Mouse (Mus musculus): Measurements from ENCODE around the gene Vstm2b.
A peak's percentile ranks its signal among the peaks of the same experiment; 100 is the strongest.

Vstm2b gene

DNA sequence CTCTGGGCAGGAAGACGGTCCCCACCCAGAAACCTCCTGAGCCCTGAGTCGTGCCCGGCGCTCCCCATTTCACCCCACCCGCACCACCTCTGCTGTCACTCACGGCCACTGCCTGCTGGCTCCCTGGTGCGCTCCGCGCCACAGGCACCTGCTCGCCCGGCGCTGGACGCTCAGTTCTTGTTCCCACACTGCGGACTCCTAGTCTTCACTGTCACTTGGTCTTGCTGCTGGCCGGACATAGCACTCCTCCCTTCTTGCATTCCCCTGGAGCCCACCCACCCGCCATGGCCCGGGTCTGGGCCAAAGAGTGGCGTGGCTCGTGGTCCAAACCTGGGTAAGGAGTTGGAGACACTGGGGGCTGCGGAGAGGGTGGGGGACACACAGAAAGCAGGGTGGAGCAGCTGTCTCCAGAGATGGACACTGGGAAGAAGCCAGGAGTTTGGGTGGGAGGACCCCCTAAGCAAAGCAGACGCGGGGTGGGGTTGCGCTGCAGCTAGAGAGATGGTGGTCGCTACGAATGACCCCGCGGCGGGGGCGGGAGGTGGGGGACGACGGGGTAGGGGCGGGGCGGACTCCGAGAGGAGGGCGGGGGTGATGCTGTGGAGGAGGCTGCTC, at the start of gene Vstm2b:
Vstm2b (plus strand) TSS at position 233 of the 615 bp plus-strand sequence.
- no peak for DNase-seq (ENCODE audit: low spot score in 2 of 2)

GRCm38 (mm10) chr7:40856088-40856625, 42.0 kb upstream of the Vstm2b start:
- no peak for DNase-seq (ENCODE audit: low spot score in 2 of 2)

DNA sequence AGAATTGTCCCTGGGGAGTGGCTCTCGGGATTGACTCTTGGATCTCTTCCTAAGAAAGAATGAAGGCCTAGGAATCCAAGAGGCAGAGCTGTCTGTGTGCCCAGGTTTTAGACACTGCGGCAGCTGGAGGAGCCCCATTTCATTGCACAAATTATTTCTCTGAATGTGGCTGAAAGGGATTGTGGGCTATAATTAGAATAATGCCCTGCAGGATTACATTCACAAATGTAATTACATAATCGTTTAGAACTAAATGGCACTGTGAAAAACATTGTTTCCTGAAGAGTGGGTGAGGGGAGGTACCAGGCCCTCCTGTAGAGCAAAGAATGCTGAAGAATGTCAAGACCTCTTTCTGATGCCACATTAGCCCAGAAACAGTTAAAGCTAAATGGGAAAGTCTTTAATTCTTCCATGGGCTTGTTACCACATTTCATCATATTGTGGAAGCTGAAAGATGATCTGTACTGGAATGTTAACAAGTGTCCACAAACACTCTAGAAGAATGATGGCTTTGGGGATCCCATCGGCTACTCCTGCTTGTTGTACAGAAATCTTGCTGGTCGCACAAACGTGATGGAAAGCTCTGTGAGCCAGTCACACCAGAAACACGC, 24.6 kb upstream of the Vstm2b start:
- no peak for DNase-seq (ENCODE audit: low spot score in 2 of 2)

- no peak for DNase-seq (ENCODE audit: low spot score in 2 of 2)
These were observed 13.2 kb upstream of the Vstm2b start for GRCm38 (mm10) chr7:40884855-40885489.

GRCm38 (mm10) chr7:40888358-40888757, 9.8 kb upstream of the Vstm2b start:
- no peak for DNase-seq (ENCODE audit: low spot score in 2 of 2)

- DNase-seq (ENCODE audit: low spot score in 2 of 2) = no peak
These were observed 1.2 kb upstream of the Vstm2b start for GRCm38 (mm10) chr7:40896964-40897363.

- peak in 1 of 2 experiments; percentile 18 for DNase-seq (ENCODE audit: low spot score in 2 of 2)
These were observed 715 bp downstream of the Vstm2b start for GRCm38 (mm10) chr7:40898711-40899375.

GRCm38 (mm10) chr7:40899376-40900265, 1.5 kb downstream of the Vstm2b start:
- no peak for DNase-seq (ENCODE audit: low spot score in 2 of 2)

DNA sequence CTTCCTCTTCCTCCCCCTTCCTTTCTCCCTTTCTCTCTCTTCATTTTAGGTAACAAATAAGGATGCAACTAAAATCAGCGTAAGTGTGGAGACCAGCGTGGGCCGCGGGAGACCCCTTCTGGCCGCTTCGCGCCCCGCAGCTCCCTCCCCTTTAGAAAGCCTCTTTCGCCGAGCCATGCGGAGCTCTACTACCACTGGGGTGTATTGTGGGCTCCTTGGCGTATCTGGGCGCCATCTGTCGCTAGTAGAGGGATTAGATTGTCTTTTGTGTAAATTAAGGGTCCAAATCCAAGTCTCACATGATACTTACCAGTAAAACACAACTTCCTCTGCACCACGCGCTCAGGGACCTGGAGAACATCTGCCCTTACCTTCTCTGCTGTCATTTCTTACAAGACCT, 3.1 kb downstream of the Vstm2b start:
- DNase-seq (ENCODE audit: low spot score in 2 of 2) = peak; percentile 47 to 70

DNA sequence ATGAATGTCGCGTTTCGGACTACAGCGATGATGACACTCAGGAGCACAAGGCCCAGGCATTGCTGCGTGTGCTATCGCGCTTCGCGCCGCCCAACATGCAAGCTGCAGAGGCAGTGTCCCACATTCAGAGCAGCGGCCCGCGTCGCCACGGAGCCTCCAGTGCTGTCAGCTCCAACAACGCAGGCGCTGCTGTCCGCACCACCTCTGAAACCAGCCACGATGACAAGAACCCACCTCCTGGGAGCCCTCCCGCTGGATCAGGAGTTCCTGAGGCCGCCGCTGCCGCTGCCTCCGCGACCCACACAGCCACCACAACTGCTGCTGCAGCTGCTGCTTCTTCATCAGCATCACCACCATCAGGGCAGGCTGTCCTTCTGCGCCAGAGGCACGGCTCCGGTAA, 4.4 kb downstream of the Vstm2b start:
- no peak for DNase-seq (ENCODE audit: low spot score in 2 of 2)

DNA sequence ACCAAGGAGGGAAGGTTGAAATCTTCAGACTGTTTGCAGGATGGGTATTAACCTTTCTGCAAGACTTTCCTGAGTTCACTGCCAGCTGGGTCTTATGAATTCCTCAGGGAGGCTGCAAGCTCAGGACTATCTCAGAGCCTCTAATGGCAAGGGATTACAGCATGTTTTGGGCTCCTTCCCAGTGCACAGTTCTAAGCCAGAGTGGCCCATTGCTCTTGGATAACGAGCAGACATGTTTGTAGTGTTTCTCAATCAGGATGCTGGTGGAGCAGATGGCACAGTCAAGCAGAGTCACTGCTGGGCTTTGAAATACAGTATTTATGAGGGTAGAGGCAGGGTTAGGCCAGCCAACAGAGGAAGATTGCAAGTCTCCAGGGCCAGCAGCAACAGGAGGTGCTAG, 8.4 kb downstream of the Vstm2b start:
- no peak for DNase-seq (ENCODE audit: low spot score in 2 of 2)

GRCm38 (mm10) chr7:40916761-40917160, 18.6 kb downstream of the Vstm2b start:
- DNase-seq (ENCODE audit: low spot score in 2 of 2) = no peak

DNA sequence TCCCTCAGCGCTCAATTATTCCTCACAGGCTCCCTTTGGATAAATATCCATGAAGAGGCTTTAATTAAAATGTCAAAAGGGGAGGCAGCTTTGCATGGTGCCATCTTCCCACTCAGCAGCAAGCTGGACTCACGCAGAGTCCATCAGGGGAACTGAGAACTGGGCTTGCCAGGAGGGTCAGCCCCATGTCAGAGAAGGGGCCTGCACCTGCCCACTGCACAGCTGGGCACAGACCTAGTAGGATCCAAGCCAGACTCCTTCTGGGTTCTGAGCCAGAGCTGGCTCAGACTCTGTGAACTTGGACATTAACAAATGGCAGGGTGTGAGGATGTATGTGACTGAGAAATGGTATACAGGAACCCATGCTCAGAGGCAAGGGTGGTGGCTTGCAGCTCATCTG, 22.0 kb downstream of the Vstm2b start:
- DNase-seq (ENCODE audit: low spot score in 2 of 2) = no peak

- DNase-seq (ENCODE audit: low spot score in 2 of 2) = no peak
These were observed 23.2 kb downstream of the Vstm2b start for GRCm38 (mm10) chr7:40921281-40921680.

DNA sequence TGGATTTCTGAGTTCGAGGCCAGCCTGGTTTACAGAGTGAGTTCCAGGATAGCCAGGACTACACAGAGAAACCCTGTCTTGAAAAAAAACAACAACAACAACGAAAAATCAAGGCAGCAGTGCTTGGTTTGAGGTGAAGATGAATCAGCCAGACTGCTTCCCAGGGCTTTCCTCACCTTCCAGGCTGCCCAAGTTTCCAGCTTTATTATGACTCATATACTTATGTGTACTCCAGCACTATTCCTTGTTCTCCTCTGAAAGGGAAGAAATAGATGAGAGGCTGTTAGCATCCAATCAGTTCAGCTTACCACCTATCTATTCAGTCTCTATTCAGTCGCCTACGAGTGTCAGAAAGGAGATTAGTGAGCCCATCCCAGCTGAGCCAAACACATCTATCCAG, 24.7 kb downstream of the Vstm2b start:
- DNase-seq (ENCODE audit: low spot score in 2 of 2) = no peak

- no peak for DNase-seq (ENCODE audit: low spot score in 2 of 2)
These were observed 30.3 kb downstream of the Vstm2b start for GRCm38 (mm10) chr7:40928391-40928790.

- no peak for DNase-seq (ENCODE audit: low spot score in 2 of 2)
These were observed 38.6 kb downstream of the Vstm2b start for GRCm38 (mm10) chr7:40936617-40937212.

- DNase-seq (ENCODE audit: low spot score in 2 of 2) = no peak
These were observed 41.2 kb downstream of the Vstm2b start for GRCm38 (mm10) chr7:40939371-40939770.

DNA sequence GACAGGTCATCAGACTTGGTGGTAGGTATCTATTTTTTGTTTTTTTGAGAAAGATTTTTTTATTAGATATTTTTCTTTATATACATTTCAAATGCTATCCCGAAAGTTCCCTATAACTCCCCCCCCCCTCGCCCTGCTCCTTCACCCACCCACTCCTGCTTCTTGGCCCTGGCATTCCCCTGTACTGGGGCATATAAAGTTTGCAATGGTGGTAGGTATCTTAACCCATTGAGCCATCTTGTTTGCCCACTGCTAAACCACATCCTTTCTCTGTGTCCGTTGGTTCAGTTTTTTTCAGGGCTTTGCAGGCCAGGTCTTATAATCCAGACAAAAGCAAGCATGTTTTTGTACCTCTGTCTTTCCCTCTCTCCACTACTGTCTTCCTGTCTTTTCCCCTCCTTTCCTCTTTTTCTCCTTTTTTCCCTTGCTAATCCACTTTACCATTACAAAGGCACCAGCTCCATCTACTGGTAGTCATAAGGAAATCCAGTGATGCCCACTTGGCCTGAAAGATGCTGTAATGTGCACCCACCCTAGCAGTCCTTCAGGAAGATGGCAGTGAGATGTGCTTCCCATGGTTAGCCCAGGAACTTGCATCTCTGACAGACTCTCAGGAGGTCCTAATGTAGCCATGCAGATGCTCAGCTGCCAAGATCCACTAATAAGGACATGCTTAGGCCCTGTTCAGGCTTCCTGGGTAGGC, 44.3 kb downstream of the Vstm2b start:
- no peak for DNase-seq (ENCODE audit: low spot score in 2 of 2)
